Mouse (Mus musculus) hematopoietic stem cell, adult 5-6 weeks (primary cell): ENCODE results near the gene Ptges3l. TPM values are rescaled to one million over a fixed set of nuclear protein-coding genes. Genes with fewer than 3 reads are reported as not detected.
"Not testable (repeated sequence)": the region's sequence is repeated elsewhere in the genome, so short reads cannot be mapped to it uniquely, and the experiment has no call there.

Source experiments
- ATAC-seq, 2 experiments: fragments of 125-278 bp in 1 of 2; replicated peaks in 1 of 2; 2 replicates each; pipeline ENCODE4 v1.8.0; 2016 to 2017; ENCODE audit warnings: inconsistent platforms in 2 of 2, mild to moderate bottlenecking in 2 of 2, moderate number of reproducible peaks in 2 of 2, low read depth in 1 of 2, moderate TSS enrichment in 1 of 2; ENCODE audit not compliant: low FRiP score in 2 of 2, poor library complexity in 2 of 2, severe bottlenecking in 2 of 2, insufficient read depth in 1 of 2, low TSS enrichment in 1 of 2
- total RNA-seq: library from RNA; stranded (forward); fragments of 172-1452, 232-1000 nt; gene quantifications from 2 replicates; pipeline ENCODE4 v1.2.3, GENCODE M21; 2017

The Ptges3l gene
- total RNA-seq, 1 experiment from 2014 or later = not detected

DNA sequence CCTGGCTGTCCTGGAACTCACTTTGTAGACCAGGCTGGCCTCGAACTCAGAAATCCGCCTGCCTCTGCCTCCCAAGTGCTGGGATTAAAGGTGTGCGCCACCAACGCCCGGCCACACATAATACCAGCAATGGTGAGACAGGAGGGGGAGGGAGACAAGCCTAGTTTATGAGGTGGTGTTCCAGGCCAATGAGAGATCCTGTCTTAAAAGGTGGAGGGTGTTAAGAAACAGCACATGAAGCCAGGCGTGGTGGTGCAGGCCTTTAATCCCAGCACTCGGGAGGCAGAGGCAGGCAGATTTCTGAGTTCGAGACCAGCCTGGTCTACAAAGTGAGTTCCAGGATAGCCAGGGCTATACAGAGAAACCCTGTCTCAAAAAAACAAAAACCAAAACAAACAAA lies 46.9 kb downstream of the Ptges3l start:
- not testable (repeated sequence) for ATAC-seq

GRCm38 (mm10) chr11:101374421-101374938 lies 50.7 kb downstream of the Ptges3l start:
- no peak for ATAC-seq

- no peak for ATAC-seq
Measured at GRCm38 (mm10) chr11:101370141-101370540, 55.0 kb downstream of the Ptges3l start.

Other genes starting within 250 kb of the Ptges3l start
- not detected in 2 replicates for gene Ccr10, start 249.9 kb downstream of the Ptges3l start, total RNA-seq
- gene Ezh1, start 198.9 kb downstream of the Ptges3l start, total RNA-seq = 38.1 and 45.0 TPM in 2 replicates
- 6.9 TPM in 1 of 2 replicates, not detected in the other for gene Ramp2, start 179.3 kb downstream of the Ptges3l start, total RNA-seq
- gene Vps25, start 171.6 kb downstream of the Ptges3l start, total RNA-seq = 55.0 and 59.3 TPM in 2 replicates
- 0.63 TPM in 1 of 2 replicates, not detected in the other for gene Wnk4, start 164.8 kb downstream of the Ptges3l start, total RNA-seq
- 1.3 and 2.4 TPM in 2 replicates for gene Cntd1, start 146.3 kb downstream of the Ptges3l start, total RNA-seq
- gene Coa3, start 146.2 kb downstream of the Ptges3l start, total RNA-seq = 24.6 and 33.0 TPM in 2 replicates
- 139 and 177 TPM in 2 replicates for gene Becn1, start 123.0 kb downstream of the Ptges3l start, total RNA-seq
- gene Psme3, start 109.1 kb downstream of the Ptges3l start, total RNA-seq = 101 and 128 TPM in 2 replicates
- 1.1 and 2.6 TPM in 2 replicates for gene Aoc2, start 100.3 kb downstream of the Ptges3l start, total RNA-seq
- 0.10 TPM in 1 of 2 replicates, not detected in the other for gene Aoc3, start 94.7 kb downstream of the Ptges3l start, total RNA-seq
- not detected in 2 replicates for gene G6pc, start 57.8 kb downstream of the Ptges3l start, total RNA-seq
- gene Aarsd1, start 7.7 kb downstream of the Ptges3l start, total RNA-seq = 46.5 and 52.0 TPM in 2 replicates
- gene Gm27029, start 537 bp downstream of the Ptges3l start, total RNA-seq = 1.6 TPM in 1 of 2 replicates, not detected in the other
- 4.8 and 7.0 TPM in 2 replicates for gene Rundc1, start 248 bp downstream of the Ptges3l start, total RNA-seq
- gene Rpl27, start 17.0 kb upstream of the Ptges3l start, total RNA-seq = 2,436 and 4,983 TPM in 2 replicates
- 34.3 and 37.2 TPM in 2 replicates for gene Ifi35, start 23.1 kb upstream of the Ptges3l start, total RNA-seq
- gene Rnd2, start 39.7 kb upstream of the Ptges3l start, total RNA-seq = 5.3 and 5.8 TPM in 2 replicates
- 22.9 and 29.3 TPM in 2 replicates for gene Vat1, start 40.9 kb upstream of the Ptges3l start, total RNA-seq
- 38.6 and 42.1 TPM in 2 replicates for gene Brca1, start 126.6 kb upstream of the Ptges3l start, total RNA-seq
- 85.9 and 90.5 TPM in 2 replicates for gene Nbr1, start 126.8 kb upstream of the Ptges3l start, total RNA-seq
- gene Tmem106a, start 156.9 kb upstream of the Ptges3l start, total RNA-seq = 2.6 and 3.9 TPM in 2 replicates
- gene Gm11634, start 173.9 kb upstream of the Ptges3l start, total RNA-seq = not detected in 2 replicates
- gene Rdm1, start 201.9 kb upstream of the Ptges3l start, total RNA-seq = 10.3 and 20.6 TPM in 2 replicates
- gene Arl4d, start 240.2 kb upstream of the Ptges3l start, total RNA-seq = 0.88 and 2.5 TPM in 2 replicates